Mouse (Mus musculus): Measurements from ENCODE around the gene Dok3. TPM values are rescaled to one million over a fixed set of nuclear protein-coding genes. Genes with fewer than 3 reads are reported as not detected.

The Dok3 gene
- total RNA-seq, 2 experiments from 2014 or later = 0.77 to 1.5 TPM

DNA sequence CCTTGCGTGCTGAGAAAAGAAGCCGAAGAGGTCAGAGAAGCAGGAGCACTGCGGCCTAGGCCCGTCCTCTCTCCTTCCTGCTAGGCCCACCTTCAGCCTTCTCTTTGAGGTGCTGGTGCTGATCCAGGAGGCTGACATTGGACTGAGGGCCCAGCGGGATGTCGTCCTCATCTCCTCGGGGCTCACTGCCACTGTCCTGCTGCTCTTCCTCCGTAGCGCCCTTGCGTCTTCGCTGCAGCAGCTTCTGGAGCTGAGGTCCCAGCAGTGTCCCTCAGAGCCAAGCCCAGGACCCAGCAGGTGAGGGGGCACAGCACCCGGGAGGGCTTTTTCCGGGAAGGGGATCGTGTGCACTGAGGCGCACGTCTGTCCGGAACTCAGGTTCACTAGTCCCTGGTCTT lies 6.7 kb upstream of the Dok3 start:
- H3K4me3 ChIP-seq = peak overlapping the region; percentile 95
- no peak for TF ChIP-seq CTCF (IDR thresholded peaks at IDR 0.05)
- peak overlapping the region; percentile 87 for H3K27ac ChIP-seq
- no peak for DNase-seq
- intact Hi-C loops (cut with DNase I) = loop anchor here (5.0 kb wide), 1 partner anchor 37 kb away; the partner anchor contains the start of genes Fam193b and Tmed9

DNA sequence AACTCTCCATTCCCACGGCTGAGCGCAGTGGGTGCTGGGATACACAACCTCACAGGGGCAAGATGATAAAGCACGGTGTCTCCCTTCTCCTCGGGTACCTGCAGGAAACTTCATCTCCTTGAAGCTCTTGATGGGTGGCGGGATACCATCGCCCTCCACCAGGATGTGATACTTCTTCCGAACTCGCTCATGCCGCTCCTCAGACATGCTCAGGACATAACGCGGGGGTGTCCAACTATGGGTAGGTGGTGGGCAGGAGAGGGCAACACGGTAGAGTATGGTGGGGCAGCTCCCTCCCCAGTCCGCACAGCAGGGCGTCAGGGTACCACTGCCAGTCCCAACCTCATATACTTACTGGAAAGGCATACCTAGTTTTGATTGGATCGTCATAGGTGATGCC lies 6.1 kb upstream of the Dok3 start:
- Histone ChIP-seq H3K4me3 (peak overlapping the region; percentile 95), H3K27ac (no peak overlapping the region)
- DNase-seq = no peak
- no peak for TF ChIP-seq CTCF (IDR thresholded peaks at IDR 0.05)
- intact Hi-C loops (cut with DNase I) = loop anchor here (5.0 kb wide), 1 partner anchor 37 kb away; the partner anchor contains the start of genes Fam193b and Tmed9

DNA sequence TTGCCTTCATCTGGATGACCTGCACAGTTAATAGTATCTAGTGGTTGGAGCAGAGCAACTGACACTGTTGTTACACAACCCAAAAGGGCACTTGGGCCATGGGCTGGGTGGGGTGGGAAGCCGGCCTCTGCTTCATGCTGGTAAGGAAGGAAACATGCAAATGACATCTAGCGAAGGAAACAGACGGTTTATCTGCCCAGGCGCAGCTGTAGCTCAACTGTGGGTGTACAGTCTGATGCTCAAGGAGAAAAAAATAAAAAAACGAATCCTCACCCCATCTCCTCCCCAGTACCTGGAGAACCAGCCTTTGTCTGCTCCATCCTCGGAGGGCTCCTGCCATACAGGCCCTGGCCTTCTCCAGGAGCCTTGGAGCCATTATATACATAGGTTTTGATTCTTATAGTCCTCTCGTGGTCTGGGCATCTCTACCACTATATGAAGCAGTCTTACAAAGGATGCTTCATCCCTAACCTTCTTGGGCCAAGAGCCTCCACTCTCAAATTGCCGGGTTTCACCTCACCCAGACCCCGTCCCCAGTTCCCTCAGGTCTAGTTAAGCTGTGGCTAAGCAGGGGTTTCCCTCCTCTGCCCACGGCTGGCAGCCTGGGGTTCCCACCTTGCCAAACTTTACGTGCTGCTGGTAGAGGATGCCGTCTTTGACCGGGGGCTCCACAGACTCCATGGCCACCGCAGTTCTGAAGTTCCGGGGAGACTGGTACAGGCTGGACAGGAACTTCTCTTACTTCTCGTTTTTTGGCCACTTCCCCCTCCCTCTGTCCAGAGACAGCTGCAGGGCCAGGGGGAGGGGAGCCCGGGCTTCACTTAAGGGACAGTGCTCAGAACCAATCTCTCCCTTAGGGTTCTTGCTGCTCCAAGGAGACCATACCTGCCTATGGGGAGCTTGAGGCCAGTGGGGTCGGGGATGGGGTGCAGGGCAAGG lies 993 bp downstream of the Dok3 start:
- no peak for TF ChIP-seq CTCF (IDR thresholded peaks at IDR 0.05)

DNA sequence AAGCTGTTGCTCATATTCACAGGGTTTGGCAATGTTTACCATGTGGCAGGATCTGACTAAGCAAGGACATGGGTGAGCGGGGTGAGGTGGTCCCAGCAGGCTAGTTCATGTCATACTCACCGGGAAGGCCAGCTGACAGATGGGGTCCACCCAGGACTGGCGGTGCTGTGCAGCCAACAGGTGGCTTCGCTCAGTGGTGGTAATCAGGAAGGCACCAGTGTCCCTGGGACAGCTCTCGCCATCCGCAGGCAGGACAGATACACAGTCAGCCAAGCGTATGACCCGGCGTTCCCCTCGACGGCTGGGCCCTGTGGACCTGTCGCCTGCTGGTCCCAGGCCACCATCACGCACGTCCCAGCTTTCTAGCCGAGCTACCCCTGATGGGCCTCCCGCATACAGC lies 1.9 kb downstream of the Dok3 start:
- peak overlapping the region; percentile 57; the same call in 1 of the 2 replicates for H3K27ac ChIP-seq
- intact Hi-C loops (cut with DNase I) = no loop called here
- DNase-seq = no peak
- no peak for TF ChIP-seq CTCF (IDR thresholded peaks at IDR 0.05)
- no peak overlapping the region for H3K4me3 ChIP-seq

More for the DNA sequence above, 993 bp downstream of the Dok3 start:
- Histone ChIP-seq H3K27ac (peak overlapping the region; percentile 57), H3K4me3 (peak overlapping the region; percentile 54)
- no peak for DNase-seq
- intact Hi-C loops (cut with DNase I) = no loop called here

DNA sequence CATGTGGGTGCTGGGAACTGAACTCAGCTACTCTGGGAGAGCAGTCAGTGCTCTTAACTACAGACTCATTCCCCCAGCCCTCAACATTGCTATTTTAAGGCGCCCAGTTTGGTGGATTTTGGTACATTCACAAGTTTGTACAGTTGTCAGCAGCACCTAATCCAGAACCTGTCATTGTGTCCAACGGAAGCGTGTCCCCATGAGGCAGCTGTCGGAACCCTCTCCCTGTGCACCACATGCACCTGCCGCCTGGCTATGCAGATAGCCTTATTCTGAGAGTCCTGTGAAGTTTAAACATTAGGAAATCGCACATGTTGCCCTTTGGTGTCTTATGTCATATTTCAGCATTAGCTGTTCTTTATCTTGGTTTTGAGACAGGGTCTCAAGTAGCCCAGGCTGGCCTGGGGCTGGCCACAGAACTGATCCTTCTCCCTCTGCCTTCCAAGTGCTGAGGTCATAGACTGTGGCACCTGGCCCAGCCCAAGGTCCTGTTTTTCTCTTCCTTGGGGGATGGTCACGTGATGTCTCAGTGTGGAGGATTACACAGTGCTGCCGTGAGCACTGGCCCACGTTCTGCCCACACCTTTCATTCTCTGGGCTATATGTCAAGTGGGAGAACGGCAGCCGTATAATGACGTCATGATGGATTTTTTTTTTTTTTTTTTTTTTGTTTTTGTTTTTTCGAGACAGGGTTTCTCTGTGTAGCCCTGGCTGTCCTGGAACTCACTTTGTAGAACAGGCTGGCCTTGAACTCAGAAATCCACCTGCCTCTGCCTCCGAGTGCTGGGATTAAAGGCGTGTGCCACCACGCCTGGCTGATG lies 3.2 kb downstream of the Dok3 start:
- Histone ChIP-seq H3K4me3 (no peak overlapping the region), H3K27ac (no peak overlapping the region)
- no peak for TF ChIP-seq CTCF (IDR thresholded peaks at IDR 0.05)
- DNase-seq = no peak
- intact Hi-C loops (cut with DNase I) = no loop called here

DNA sequence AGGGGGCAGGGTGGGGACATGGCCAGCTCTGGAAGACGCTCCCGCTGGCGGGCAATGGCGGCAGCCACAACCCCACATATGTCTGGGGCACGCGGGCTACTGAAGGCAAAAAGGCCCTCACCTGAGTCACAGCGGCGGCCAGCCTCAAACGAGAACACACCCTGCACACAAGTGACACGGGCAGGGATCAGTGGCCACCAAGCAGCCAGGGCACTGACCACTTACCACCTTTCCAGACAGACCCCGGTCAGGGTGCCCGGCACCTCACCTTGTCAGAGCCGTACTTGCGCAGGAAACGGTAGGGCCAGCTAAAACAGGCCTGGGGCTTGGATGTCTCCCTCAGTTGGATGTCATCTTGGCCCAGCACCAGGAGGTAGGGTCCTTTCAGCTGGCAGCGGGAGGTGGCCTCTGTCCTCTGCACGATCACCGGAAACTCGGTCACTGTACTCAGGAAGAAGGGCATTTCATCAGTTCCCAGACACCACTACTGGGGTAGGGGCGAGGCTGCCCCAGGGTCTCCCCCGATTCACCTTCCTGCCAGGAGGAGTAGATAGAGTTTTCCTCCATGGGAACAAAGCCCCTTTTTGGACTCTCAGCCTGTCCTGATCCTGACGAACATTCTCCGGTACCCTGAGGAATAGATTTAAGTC lies 5.0 kb downstream of the Dok3 start:
- H3K27ac ChIP-seq = peak overlapping the region; percentile 74
- no peak for DNase-seq
- no peak overlapping the region for H3K4me3 ChIP-seq
- intact Hi-C loops (cut with DNase I) = no loop called here
- TF ChIP-seq CTCF (IDR thresholded peaks at IDR 0.05) = no peak

DNA sequence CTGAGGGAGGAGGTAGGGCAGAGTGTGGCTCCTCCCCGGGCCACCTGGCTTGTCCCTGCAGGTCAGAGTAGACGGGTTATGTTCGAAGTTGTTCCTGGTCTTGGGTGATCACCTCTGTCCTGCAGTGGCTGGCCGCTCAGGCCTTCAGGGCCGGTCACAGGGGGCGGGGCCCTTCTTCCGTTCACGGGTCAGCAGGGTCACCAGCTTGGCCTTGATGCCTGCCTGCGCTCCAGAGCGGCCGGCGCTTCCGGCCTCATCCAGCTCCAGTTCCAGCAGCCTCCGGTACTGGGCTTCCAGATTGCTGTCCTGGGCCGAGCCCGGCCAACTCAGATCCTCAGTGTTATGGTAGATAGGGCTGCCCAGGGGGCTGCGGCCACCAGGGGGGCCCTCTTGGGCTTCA lies 5.8 kb downstream of the Dok3 start:
- no peak for TF ChIP-seq CTCF (IDR thresholded peaks at IDR 0.05)
- H3K4me3 ChIP-seq = peak overlapping the region; percentile 15
- H3K27ac ChIP-seq = peak overlapping the region; percentile 74
- no peak for DNase-seq
- intact Hi-C loops (cut with DNase I) = no loop called here

DNA sequence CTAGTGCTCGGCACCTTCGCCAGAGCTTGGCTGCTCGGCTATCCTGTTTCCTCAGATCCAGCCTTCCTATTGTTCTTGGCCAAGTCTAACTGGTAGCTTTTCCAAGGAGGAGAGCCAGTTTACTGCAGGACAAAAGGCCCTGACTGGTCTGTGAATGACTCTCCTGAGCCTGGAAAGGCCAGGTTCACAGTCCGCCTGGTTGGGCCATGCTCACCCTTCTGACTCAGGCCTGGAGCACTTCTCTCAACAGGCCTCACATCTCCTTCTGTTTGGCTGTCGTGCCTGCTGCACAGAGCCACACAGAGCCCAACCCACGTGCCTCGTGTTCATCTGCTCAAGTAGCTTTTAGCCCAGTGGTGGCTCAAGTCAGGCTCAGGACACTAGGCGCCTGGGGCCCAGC lies 6.4 kb downstream of the Dok3 start:
- no peak for TF ChIP-seq CTCF (IDR thresholded peaks at IDR 0.05)
- no peak overlapping the region for H3K4me3 ChIP-seq
- no peak for DNase-seq
- H3K27ac ChIP-seq = peak overlapping the region; percentile 74
- intact Hi-C loops (cut with DNase I) = no loop called here

DNA sequence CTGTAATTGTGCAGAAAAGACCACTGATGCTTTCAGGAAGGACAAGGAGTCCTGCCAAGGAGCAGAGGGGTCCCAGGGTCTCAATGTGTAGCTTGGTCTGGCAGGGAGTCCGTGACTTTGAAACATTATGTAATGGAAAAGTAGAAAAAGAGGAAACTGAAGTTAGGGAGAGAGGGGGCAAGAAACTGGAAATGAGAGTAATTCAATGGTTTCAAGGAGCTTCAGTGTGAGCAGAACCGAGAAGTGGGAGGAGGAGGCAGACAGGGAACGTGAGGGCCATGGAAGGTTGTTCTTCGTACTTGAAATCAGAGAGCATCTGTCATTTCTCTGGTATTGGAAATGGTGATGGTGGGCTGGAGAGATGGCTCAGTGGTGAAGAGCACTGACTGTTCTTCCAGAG lies 9.5 kb downstream of the Dok3 start:
- TF ChIP-seq CTCF (IDR thresholded peaks at IDR 0.05) = no peak
- intact Hi-C loops (cut with DNase I) = no loop called here
- Histone ChIP-seq H3K4me3 (no peak overlapping the region), H3K27ac (no peak overlapping the region)
- no peak for DNase-seq

DNA sequence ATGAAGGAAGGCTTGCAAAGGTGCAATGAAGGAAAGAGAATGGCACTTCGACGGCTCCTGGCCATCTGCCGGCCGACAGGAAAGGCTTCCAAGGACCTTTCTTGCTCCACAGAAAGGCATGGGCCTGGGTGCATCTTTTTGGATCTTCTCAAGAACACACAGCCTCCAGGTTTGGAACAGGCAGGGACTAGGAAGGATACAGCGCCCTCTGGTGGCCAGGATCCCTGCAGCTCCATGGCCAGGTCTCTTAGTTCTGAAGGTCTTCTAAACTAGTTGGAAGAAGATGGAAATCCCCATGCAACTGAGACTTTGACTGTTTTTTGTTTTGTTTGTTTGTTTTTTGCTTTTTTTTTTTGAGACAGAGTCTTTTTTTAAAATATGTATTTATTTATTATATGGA lies 12.1 kb downstream of the Dok3 start:
- no peak; the same call in 1 of the 2 replicates for TF ChIP-seq CTCF (IDR thresholded peaks at IDR 0.05)
- peak; percentile 91 for DNase-seq
- intact Hi-C loops (cut with DNase I) = loop anchor here (1.0 kb wide), 1 partner anchor 112 kb away; no protein-coding TSS in a partner anchor
- Histone ChIP-seq H3K4me3 (no peak overlapping the region), H3K27ac (no peak overlapping the region)

DNA sequence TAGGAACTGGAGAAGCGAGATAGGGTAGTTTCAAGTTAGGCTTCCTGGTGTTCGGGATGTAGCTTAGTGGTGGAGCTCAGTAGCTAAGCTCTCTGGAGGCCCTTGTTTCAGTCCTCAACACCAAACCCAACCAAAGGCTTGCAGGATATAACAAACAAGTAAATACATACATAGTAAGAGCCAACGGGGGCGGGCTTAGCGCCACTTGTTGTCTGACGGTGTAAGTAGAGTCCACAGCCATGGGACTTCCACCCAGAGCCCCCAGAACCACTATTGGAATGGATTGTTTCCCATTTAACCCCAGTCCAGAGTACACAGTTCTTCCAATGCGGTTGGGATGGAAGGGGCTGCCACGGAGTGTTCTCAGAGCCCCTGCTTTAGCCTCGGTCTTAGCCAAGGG lies 15.3 kb downstream of the Dok3 start:
- peak; percentile 34 for DNase-seq
- no peak for TF ChIP-seq CTCF (IDR thresholded peaks at IDR 0.05)
- intact Hi-C loops (cut with DNase I) = loop anchor here (1.0 to 2.0 kb wide), 3 partner anchors 19 to 63 kb away; no protein-coding TSS in a partner anchor
- peak overlapping the region; percentile 99 for H3K27ac ChIP-seq
- peak overlapping the region; percentile 81 for H3K4me3 ChIP-seq

DNA sequence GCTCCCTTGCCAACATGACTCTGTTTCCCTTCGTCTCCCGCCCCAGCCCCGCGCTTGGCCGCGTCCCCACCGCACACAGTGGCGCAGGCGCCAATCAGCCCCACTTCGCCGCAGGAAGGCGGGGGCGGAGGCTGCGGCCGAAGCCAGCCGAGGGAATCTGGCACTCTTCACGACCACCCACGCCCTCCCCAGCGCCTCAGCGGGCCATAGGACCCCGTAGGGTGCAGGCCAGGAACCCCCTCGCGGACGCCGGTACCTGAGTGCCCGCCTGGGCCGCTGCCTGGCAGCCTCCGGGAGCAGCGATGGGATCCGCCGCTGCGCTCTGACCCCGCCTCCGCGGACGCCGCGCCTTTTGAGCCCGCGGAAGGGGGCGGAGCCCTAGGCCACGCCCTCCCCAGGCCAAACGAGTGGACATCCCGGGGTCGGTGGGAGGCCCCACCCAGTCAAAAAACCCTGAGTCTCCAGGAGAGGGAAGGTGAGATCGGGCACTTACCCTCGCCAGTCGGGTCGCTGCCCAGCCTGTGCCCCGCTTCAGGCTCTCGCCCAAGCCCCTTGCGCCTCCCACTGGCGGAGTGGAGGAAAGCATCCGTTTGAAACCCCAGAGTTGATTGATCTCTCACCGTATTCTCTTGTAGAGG lies 15.9 kb downstream of the Dok3 start, which contains the start of gene Pdlim7:
TSS of gene Pdlim7 (minus strand) at position 566 of the 638 bp plus-strand sequence.
- Histone ChIP-seq H3K27ac (peak within 1 kb of the TSS; percentile 99), H3K4me3 (peak within 1 kb of the TSS; percentile 81)
- DNase-seq = peak; percentile 96
- TF ChIP-seq CTCF (IDR thresholded peaks at IDR 0.05) = peak; percentile 91
- intact Hi-C loops (cut with DNase I) = loop anchor here (2.0 kb wide), 2 partner anchors 18 to 62 kb away; no protein-coding TSS in a partner anchor
